Mouse (Mus musculus) embryonic facial prominence, embryonic 12.5 days (tissue): ENCODE data around the gene Bpi. TPM values are rescaled to one million over a fixed set of nuclear protein-coding genes. Genes with fewer than 3 reads are reported as not detected.

Experiments
- ATAC-seq: fragments of 200-750 bp; cut with Nextera tagmentation; 2 replicates; pipeline ENCODE4 v1.8.0; 2017; ENCODE audit not compliant: insufficient number of reproducible peaks, insufficient read depth, low FRiP score, low TSS enrichment
- H3K27ac ChIP-seq: fragments of 300-500 bp; sonication (generic); 2 replicates; pipeline ENCODE4 v1.5.1; 2016; ENCODE audit warnings: mild to moderate bottlenecking
- H3K27me3 ChIP-seq: fragments of 300-500 bp; sonication (generic); 2 replicates; pipeline ENCODE4 v1.6.1; 2016; ENCODE audit warnings: mild to moderate bottlenecking, moderate library complexity
- H3K36me3 ChIP-seq: fragments of 300-500 bp; sonication (generic); 2 replicates; pipeline ENCODE4 v1.6.1; 2016; ENCODE audit warnings: mild to moderate bottlenecking
- H3K4me1 ChIP-seq: fragments of 300-500 bp; sonication (generic); 2 replicates; pipeline ENCODE4 v1.6.1; 2016
- H3K4me2 ChIP-seq: fragments of 300-500 bp; sonication (generic); replicated peaks from 2 replicates; pipeline ENCODE4 v1.6.1; 2016; ENCODE audit warnings: mild to moderate bottlenecking, moderate library complexity
- H3K4me3 ChIP-seq: fragments of 300-500 bp; sonication (generic); 2 replicates; pipeline ENCODE4 v1.5.1; 2016; ENCODE audit warnings: mild to moderate bottlenecking
- H3K9ac ChIP-seq: fragments of 300-500 bp; sonication (generic); 2 replicates; pipeline ENCODE4 v1.6.1; 2016; ENCODE audit warnings: mild to moderate bottlenecking, moderate library complexity
- H3K9me3 ChIP-seq: fragments of 300-500 bp; sonication (generic); 2 replicates; pipeline ENCODE4 v1.6.1; 2016; ENCODE audit warnings: mild to moderate bottlenecking, moderate library complexity
- WGBS: fragments of 180-500 bp; shearing (Covaris S2); methylation state at CpG from one replicate; pipeline ENCODE4 v1.1.7; 2016; 5-methylcytosine and 5-hydroxymethylcytosine counted together
- polyA plus RNA-seq: library from polyadenylated mRNA; unstranded; fragments of >200 nt; fragmentation: Nextera tagmentation; extraction: Ambion mirVana; gene quantifications from 2 replicates; pipeline ENCODE4 v1.2.1, GENCODE M21; 2016

Gene Bpi
- polyA plus RNA-seq, 1 experiment from 2014 or later, result not detected

DNA sequence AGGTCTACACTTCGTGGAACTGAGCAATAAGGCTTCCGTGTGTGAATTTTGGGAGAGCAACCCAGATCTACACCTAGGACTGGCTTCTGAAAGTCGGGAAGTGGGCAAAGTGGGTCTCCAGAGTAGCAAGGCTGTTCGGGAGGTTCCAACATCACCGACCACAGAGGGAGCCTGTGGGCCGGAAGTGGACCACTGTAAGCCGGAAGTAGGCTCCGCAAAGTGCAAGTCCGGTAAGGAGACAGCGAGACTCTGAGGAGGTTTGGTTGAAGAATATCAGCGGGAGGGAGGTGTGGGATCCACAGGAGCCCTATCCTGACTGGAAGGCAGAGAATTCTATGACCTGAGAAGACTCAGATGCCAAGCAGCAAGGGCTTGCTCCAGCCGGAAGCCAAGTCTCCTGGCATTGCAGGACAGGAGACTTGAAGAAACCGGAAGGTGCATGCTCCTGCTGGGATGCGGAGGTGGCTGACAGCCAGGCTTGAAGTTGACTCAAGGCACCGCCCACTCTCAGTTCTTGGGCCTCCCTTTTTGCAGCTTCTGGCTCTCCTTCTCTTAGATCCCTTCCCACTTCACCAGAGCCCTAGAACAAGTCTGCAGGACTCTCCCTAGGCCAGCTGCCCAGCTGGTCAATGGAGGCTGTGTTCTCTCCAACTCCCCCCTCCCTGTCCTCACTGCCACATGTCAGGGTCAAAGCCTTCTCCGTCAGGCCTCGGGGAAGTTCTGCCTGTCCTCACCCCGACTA, 14.6 kb upstream of the Bpi start:
- no peaks in the 10 kb centered on the region for H3K36me3 ChIP-seq
- WGBS, result 70% methylated on average over 18 of the region's 18 CpGs

DNA sequence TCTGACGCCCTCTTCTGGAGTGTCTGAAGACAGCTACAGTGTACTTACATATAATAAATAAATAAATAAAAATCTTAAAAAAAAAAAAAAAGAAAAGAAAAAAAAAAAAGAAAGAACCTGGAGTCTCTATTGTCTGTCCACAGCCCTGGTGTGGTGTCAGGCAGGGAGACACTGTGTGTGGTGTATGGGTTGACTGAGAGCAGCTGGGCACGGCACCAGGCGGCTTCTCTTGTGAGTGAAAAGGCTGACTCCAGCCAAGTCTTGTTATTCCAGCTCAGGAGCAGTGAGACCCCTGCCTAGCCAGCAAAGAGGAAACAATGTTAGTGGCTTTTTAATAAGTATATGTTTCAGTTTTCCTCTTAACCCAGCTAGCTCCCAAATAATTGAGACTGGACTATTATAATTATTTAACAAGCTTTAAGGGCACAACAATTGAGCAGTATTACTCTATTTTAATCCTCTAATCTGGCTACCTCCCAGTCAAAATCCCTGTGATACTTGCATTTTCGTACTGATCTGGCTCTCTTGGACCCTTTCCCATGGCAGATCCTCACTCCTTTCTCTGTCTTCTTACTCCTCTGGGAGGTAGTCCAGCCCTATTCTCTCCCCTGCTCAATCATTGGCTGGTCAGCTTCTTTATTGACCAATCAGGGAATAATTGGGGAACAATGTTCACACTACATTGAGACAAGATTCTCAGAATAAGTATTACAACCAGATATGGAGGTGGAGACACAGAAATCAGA, 12.6 kb upstream of the Bpi start:
- 69% methylated on average over 4 of the region's 4 CpGs for WGBS
- no peak overlapping the region for H3K4me3 ChIP-seq
- no peaks in the 10 kb centered on the region for H3K36me3 ChIP-seq
- H3K9me3 ChIP-seq, result no peaks in the 10 kb centered on the region
- H3K27me3 ChIP-seq, result no peaks in the 10 kb centered on the region
- no peak overlapping the region for H3K27ac ChIP-seq
- H3K4me2 ChIP-seq, result no peak overlapping the region
- no peaks in the 10 kb centered on the region for H3K4me1 ChIP-seq
- ATAC-seq, result no peak
- no peak overlapping the region for H3K9ac ChIP-seq

More for the DNA sequence above, 14.6 kb upstream of the Bpi start:
- ATAC-seq, result no peak
- Histone ChIP-seq H3K27ac (no peak overlapping the region), H3K9ac (no peak overlapping the region), H3K4me3 (no peak overlapping the region), H3K9me3 (no peaks in the 10 kb centered on the region), H3K4me2 (no peak overlapping the region), H3K27me3 (no peaks in the 10 kb centered on the region), H3K4me1 (no peaks in the 10 kb centered on the region)

DNA sequence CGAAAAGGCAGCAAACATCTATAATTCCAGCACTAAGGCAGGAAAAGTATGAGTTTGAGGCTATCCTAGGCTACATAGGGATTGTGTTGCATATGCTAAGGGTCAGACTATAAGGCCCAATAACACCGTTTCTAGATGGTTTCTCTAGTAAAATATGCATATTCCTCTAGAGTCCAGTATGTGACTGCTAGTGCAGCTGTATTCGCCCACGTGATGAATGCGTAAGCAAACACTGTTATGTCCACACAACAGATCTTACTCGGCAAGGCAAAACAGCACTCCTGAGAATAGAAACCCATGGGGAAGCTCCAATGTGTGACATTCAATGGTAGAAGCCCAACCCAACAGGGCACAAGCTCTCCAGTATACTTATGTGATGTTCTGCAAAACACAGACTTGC, 10.0 kb upstream of the Bpi start:
- H3K9me3 ChIP-seq, result no peaks in the 10 kb centered on the region
- H3K4me3 ChIP-seq, result no peak overlapping the region
- 83% methylated on average over 6 of the region's 6 CpGs for WGBS
- no peak overlapping the region for H3K9ac ChIP-seq
- ATAC-seq, result no peak
- H3K36me3 ChIP-seq, result no peaks in the 10 kb centered on the region
- H3K27me3 ChIP-seq, result no peaks in the 10 kb centered on the region
- H3K4me1 ChIP-seq, result no peaks in the 10 kb centered on the region
- H3K4me2 ChIP-seq, result no peak overlapping the region
- no peak overlapping the region for H3K27ac ChIP-seq

DNA sequence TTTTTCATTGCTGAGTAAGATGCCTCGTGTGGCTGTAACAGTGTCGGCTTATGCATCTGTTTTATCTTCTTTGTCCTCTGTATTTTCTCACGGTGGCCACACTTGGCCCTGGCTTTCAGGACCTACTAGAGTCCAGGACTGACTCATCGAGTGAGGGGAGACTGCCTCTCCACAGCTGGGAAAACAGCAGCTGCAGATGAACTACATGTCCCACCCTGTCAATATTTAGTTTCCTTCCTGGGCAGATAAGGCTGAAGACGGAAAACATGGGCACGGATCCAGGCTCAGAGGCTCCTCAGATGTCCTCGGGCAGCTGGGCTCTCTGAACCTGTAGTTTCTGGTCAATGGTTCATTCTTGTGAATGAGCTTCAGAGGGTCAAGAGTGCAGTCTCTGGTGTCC, 9.6 kb upstream of the Bpi start:
- WGBS, result 71% methylated on average over 7 of the region's 7 CpGs

DNA sequence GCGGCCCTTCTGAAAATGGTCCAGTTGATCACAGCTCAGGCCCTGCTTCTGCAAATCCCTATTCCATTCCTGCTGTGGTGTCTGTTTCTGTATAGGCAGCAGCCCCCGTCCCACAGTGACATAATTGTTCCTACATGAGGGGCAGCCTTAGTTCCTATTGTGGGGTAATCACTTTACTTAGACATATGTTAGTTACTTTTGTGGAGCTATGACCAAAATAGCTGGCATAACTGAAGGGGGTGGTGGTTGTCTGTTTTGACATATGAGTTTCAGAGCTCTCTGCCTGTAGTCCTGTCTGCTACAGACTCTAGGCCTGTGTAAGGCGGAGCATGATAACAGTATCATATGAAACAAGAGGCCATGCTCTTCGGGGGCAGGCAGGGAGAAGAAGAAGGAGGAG, 7.3 kb upstream of the Bpi start:
- WGBS, result 74% methylated on average over 4 of the region's 4 CpGs
- Histone ChIP-seq H3K9ac (no peak overlapping the region), H3K36me3 (no peaks in the 10 kb centered on the region), H3K4me2 (no peak overlapping the region), H3K4me1 (no peaks in the 10 kb centered on the region), H3K27me3 (no peaks in the 10 kb centered on the region), H3K4me3 (no peak overlapping the region), H3K27ac (no peak overlapping the region), H3K9me3 (no peaks in the 10 kb centered on the region)
- ATAC-seq, result no peak

More for the DNA sequence above, 9.6 kb upstream of the Bpi start:
- H3K4me3 ChIP-seq, result no peak overlapping the region
- H3K4me2 ChIP-seq, result no peak overlapping the region
- H3K4me1 ChIP-seq, result no peaks in the 10 kb centered on the region
- H3K27ac ChIP-seq, result no peak overlapping the region
- H3K36me3 ChIP-seq, result no peaks in the 10 kb centered on the region
- no peaks in the 10 kb centered on the region for H3K9me3 ChIP-seq
- ATAC-seq, result no peak
- H3K9ac ChIP-seq, result no peak overlapping the region
- no peaks in the 10 kb centered on the region for H3K27me3 ChIP-seq

DNA sequence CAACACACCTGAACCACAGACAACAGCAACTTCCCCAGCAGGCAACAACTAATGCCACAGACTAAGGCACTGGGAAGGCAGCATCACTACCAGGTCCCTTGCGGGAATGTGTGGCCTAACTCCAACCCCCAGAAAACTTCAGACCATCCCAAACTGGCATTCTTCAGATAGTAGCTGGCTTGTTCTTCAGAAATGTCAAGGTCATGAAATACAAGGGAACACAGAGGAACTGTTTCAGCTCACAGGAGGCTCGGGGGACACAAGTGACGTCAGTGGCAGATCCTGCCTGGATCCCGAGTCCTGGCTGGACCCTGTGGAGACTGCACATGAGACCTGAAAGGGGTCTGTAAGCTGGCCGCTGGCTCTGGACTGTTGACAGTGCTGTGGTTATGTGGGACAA, 4.1 kb upstream of the Bpi start:
- no peak for ATAC-seq
- no peak overlapping the region for H3K27ac ChIP-seq
- no peaks in the 10 kb centered on the region for H3K9me3 ChIP-seq
- no peak overlapping the region for H3K4me2 ChIP-seq
- no peak overlapping the region for H3K9ac ChIP-seq
- no peaks in the 10 kb centered on the region for H3K27me3 ChIP-seq
- peaks cover 21% of the 10 kb centered on the region for H3K4me1 ChIP-seq
- H3K4me3 ChIP-seq, result no peak overlapping the region
- 73% methylated on average over 5 of the region's 5 CpGs for WGBS
- no peaks in the 10 kb centered on the region for H3K36me3 ChIP-seq

DNA sequence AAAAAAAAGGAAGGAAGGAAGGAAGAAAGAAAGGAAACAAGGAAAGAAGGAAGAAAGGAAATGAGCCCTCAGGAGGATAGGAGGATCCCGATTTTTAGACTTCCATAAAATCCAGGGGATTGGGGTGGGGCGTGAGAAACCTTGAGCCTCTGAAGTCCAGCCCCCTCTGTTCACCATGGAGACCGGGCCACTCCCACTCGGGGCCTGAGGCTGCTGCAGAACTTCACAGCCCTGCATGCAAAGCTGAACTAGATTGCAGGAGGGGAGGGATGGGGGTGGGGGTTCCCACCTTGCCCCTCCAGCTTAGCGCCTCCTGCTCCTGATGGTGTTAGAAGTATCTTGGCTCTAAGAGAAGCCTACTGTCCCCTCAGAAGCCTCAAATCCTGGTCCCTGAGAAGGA, 1.0 kb upstream of the Bpi start:
- no peaks in the 10 kb centered on the region for H3K27me3 ChIP-seq
- H3K4me3 ChIP-seq, result no peak overlapping the region
- no peak for ATAC-seq
- no peaks in the 10 kb centered on the region for H3K36me3 ChIP-seq
- H3K4me2 ChIP-seq, result no peak overlapping the region
- WGBS, result 19% methylated on average over 5 of the region's 5 CpGs
- H3K4me1 ChIP-seq, result peaks cover 24% of the 10 kb centered on the region
- H3K27ac ChIP-seq, result 0 out of 2 replicates have a peak overlapping the region, but pooled peaks have one; percentile 36
- no peaks in the 10 kb centered on the region for H3K9me3 ChIP-seq
- no peak overlapping the region for H3K9ac ChIP-seq

DNA sequence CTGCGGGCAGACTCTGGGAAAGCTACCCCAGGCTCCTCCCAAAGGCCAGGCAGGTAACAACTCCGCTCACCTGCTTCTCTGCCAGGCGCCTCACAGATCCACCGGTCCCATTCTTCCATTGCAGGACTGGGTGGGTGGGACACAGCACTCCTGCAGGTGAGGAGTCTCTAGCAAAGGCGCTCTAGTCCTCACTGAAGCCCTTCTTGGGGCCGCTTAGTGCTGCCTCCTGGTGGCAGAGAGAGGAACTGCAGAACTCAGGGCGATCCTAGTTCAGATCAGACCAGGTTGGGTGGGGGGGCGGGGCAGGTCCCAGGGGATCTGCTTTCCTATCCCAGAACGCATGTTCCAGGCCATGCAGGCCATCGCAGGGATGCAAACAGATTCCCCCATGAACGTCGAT, 887 bp downstream of the Bpi start:
- no peak overlapping the region for H3K27ac ChIP-seq

DNA sequence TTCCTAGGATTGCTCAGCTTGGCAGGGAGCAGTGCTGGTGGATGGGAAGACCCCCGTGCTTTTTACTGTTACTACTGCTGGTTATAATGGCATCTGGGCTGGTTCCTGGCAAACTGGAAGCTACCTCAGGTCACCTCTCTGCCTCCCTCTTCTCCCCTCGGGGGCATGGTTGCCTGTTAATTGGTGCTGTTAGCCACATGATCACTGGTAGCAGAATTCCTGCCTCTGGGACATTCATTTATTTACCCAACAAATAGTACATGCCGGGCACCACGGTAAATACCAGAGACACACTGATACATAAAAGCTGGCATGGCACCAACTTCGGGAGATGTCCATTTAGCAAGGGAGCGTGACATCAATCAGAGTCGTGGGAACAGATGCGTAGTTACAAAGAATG, 1.6 kb downstream of the Bpi start:
- Histone ChIP-seq H3K9ac (no peak overlapping the region), H3K27ac (no peak overlapping the region), H3K36me3 (no peaks in the 10 kb centered on the region), H3K4me1 (peaks cover 24% of the 10 kb centered on the region), H3K4me2 (no peak overlapping the region), H3K4me3 (no peak overlapping the region), H3K27me3 (no peaks in the 10 kb centered on the region), H3K9me3 (no peaks in the 10 kb centered on the region)
- 81% methylated on average over 8 of the region's 8 CpGs for whole genome bisulfite sequencing
- ATAC-seq, result no peak

More for the DNA sequence above, 887 bp downstream of the Bpi start:
- Histone ChIP-seq H3K9me3 (no peaks in the 10 kb centered on the region), H3K4me3 (no peak overlapping the region), H3K4me1 (peaks cover 24% of the 10 kb centered on the region), H3K9ac (no peak overlapping the region), H3K36me3 (no peaks in the 10 kb centered on the region), H3K27me3 (no peaks in the 10 kb centered on the region), H3K4me2 (no peak overlapping the region)
- no peak for ATAC-seq
- 10% methylated on average over 12 of the region's 12 CpGs for WGBS

DNA sequence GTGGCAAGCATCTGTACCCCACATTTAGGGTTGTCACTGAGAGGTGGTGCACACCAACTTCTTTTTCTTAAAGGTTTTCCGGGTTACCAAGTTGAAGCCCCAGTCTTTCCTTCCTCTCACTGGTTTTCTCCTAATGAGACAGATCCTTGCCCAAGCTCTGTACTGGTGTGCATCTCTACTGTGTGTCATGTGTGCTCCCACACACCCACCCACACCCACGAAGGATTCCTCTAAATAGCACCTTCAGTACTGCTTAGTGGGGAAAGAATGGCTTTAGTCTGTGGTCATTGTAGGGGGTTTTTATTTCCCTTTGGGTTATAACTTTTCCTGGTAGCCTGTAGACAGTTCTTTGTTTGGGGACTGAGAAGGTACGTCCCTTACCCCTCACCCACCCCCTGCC, 7.0 kb downstream of the Bpi start:
- Histone ChIP-seq H3K9me3 (no peaks in the 10 kb centered on the region), H3K4me1 (no peaks in the 10 kb centered on the region), H3K27ac (no peak overlapping the region), H3K4me3 (no peak overlapping the region), H3K36me3 (no peaks in the 10 kb centered on the region), H3K9ac (no peak overlapping the region), H3K27me3 (no peaks in the 10 kb centered on the region), H3K4me2 (no peak overlapping the region)
- ATAC-seq, result no peak
- WGBS, result 86% methylated on average over 3 of the region's 3 CpGs

DNA sequence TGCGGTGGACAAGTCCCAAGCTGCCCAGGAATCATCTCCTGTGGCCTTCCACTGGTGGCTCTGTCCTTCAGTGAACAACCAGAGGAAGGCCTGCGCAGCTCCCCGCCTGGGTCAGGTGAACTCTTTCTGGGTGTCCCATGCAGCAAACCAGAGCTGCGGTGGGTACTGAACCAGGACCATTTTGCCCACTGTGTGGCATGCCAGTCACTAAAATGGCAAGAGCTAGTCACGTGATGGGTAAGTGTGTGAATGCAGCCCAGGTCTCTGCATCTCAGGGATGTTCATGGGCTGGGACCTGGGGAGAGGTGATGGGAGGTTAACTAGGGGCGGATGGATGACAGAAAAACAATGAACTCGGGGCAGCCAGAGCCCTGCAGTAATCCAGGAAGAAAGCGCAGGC, 12.1 kb downstream of the Bpi start:
- no peak for ATAC-seq
- Histone ChIP-seq H3K9me3 (no peaks in the 10 kb centered on the region), H3K4me1 (no peaks in the 10 kb centered on the region), H3K4me3 (no peak overlapping the region), H3K4me2 (no peak overlapping the region), H3K9ac (no peak overlapping the region), H3K36me3 (no peaks in the 10 kb centered on the region), H3K27me3 (no peaks in the 10 kb centered on the region), H3K27ac (no peak overlapping the region)
- WGBS, result 73% methylated on average over 8 of the region's 8 CpGs

DNA sequence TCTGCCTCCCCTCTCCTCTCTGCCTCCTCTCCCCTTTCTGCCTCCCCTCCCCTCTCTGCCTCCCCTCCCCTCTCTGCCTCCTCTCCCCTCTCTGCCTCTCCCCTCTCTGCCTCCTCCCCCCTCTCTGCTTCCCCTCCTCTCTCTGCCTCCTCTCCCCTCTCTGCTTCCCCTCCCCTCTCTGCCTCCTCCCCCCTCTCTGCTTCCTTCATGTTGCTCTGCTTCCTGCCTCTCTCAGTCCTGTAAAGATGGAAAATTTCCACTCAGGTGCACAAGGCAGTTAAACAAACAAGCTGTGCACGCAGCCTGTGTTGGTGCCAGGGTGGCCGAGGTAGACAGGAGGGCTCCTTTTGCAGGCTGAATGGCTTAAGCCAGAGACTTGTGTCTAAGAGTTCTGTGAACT, 15.8 kb downstream of the Bpi start:
- no peak overlapping the region for H3K4me3 ChIP-seq
- no peak overlapping the region for H3K4me2 ChIP-seq
- H3K27ac ChIP-seq, result peak overlapping the region; percentile 57; the same call in 1 of the 2 replicates
- WGBS, result 15% methylated on average over 2 of the region's 2 CpGs
- no peaks in the 10 kb centered on the region for H3K9me3 ChIP-seq
- ATAC-seq, result no peak
- no peaks in the 10 kb centered on the region for H3K27me3 ChIP-seq
- H3K36me3 ChIP-seq, result no peaks in the 10 kb centered on the region
- H3K9ac ChIP-seq, result no peak overlapping the region
- no peaks in the 10 kb centered on the region for H3K4me1 ChIP-seq
